Mouse (Mus musculus): ENCODE data around the gene Tulp4.
"Not testable (repeated sequence)": the region's sequence is repeated elsewhere in the genome, so short reads cannot be mapped to it uniquely, and the experiment has no call there.

Gene Tulp4

GRCm38 (mm10) chr17:6192275-6192674 is 86.0 kb downstream of the Tulp4 start:
- DNase-seq (ENCODE audit: low spot score): no peak

DNA sequence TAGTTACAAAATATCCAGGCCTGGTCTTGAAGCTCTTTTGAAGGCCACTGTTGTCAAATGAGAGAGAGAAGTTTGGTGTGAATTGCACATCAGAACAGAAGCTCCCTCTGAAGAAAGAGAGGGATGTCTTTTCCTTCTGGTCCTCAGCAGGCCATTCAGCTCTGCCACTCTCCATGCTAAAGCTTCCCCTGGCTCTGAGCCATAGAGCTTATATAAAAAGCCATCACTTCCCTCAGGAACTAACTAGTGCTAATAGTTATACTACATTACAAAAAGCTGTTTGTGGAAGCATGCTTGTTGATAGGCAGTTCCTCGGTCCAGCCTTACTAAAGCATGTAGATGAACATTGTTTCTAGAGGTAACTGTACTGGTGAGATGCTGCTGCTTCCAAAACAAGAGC is 89.2 kb downstream of the Tulp4 start:
- no peak for DNase-seq (ENCODE audit: low spot score)

- DNase-seq (ENCODE audit: low spot score): no peak
Measured at GRCm38 (mm10) chr17:6197491-6197890, 91.3 kb downstream of the Tulp4 start.

DNA sequence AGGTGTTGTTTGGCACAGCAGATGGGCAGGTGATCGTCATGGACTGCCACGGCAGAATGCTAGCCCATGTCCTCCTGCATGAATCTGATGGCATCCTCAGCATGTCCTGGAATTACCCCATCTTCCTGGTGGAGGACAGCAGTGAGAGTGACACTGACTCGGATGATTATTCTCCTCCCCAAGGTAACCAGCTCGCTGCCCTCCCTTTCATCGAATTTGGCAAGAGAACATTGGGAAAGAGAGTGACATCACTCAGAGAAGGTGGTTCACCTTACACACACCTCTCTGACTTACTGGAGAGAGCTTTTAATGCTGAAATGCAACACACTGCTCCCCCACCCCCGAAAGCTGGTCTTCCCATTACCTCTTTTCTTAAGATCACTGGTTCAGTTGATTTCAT is 92.4 kb downstream of the Tulp4 start:
- no peak for DNase-seq (ENCODE audit: low spot score)

DNA sequence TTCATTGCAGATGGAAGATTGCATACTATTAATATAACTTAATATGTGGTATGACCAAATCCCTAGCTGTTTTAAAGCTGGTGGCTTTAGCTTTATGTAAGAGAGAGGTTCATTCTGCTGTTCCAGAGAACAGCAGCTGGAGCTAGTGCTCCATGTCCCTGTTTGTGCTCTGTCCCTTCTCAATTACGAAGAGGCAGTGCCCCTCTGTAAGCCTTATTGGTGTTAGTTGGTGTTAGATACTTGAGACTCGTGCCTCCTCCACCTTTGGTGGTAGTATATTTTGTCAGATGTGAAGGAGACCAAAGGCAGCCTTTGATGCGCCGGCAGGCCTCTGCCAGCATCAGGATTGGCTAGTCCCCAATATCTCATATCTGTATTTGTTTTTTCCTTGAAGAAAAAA is 92.9 kb downstream of the Tulp4 start:
- no peak for DNase-seq (ENCODE audit: low spot score)

DNA sequence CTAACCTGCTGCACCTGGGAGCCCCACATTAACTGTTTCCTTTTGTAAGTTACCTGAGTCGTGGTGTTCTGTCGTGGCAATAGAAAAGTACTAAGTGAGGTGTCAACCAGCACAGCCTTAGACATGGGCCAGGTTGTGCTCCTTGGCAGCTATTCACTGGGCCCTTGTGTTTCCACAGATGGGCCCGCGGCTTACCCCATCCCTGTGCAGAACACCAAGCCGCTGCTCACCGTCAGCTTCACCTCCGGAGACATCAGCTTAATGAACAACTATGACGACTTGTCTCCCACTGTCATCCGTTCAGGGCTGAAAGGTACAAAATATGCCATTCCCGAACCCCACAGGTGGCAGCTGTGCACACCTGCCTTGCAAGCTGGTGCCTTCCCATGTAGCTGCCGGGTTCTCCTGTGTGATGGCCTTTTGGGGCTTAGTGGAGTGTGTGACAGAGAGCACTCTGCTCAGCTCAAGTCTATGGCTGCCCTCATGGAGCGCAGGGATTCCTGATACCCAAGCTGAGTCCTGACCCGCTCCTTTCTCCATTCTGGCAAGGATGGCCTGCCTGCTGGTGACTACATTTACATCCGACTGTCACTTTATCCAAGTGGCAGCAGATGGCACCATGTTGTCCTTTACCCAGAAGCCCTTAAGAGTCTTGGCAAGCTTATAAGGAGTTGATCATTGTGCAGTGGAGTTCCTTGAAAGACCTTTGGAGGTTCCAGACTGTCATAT is 95.4 kb downstream of the Tulp4 start:
- no peak for DNase-seq (ENCODE audit: low spot score)

DNA sequence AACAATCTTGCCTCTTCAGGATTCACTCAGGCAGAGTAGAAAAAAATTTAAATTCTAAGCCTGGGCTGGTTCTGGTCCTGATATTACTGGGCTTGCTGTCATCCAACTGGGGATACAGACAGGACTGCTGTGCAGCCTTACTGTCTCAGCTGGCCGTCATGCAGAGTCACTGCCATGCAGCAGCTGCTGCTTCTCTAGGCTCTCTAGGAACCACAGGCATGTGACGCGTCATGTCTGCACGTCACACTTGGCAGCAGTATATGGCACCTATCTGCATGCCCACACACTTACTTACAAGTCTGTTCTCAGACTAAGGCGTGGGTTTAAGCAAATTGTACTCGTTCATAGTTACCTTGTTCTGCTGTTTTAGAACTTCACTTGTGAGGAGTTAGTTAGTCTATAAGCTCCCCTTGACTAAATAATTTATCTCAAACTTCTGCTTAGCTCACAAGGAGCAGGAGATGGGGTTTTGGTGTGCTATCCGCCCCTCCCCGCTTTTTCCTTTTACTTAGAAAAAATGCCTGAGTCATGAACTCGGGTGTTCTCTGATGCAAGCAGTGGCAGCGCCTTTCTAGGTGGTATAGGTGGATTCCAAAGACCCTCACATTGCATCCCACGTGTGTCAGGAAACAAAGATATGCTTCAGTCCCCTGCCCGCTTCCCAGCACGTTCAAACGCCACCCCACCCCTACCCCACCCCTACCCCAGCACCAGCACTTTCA is 96.3 kb downstream of the Tulp4 start:
- DNase-seq (ENCODE audit: low spot score): no peak

GRCm38 (mm10) chr17:6203126-6203525 is 96.9 kb downstream of the Tulp4 start:
- no peak for DNase-seq (ENCODE audit: low spot score)

- no peak for DNase-seq (ENCODE audit: low spot score)
Measured at GRCm38 (mm10) chr17:6203795-6204194, 97.6 kb downstream of the Tulp4 start.

GRCm38 (mm10) chr17:6211721-6212120 is 105.5 kb downstream of the Tulp4 start:
- DNase-seq (ENCODE audit: low spot score): no peak

- no peak for DNase-seq (ENCODE audit: low spot score)
Measured at GRCm38 (mm10) chr17:6215640-6216039, 109.4 kb downstream of the Tulp4 start.

GRCm38 (mm10) chr17:6216514-6216913 is 110.3 kb downstream of the Tulp4 start:
- DNase-seq (ENCODE audit: low spot score): no peak

DNA sequence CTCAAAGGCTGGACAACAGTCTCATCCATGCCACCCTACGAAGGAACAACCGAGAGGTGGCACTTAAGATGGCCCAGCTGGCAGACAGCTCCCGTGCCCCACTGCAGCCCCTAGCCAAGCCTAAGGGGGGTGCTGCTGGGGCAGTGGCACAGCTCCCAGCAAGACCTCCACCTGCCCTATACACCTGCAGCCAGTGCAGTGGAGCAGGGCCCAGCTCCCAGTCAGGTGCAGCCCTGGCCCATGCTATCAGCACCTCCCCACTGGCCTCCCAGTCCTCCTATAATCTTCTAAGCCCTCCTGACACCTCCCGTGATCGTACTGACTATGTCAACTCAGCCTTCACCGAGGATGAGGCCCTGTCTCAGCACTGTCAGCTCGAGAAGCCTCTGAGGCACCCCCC is 126.4 kb downstream of the Tulp4 start:
- not testable (repeated sequence) for DNase-seq (ENCODE audit: low spot score)

DNA sequence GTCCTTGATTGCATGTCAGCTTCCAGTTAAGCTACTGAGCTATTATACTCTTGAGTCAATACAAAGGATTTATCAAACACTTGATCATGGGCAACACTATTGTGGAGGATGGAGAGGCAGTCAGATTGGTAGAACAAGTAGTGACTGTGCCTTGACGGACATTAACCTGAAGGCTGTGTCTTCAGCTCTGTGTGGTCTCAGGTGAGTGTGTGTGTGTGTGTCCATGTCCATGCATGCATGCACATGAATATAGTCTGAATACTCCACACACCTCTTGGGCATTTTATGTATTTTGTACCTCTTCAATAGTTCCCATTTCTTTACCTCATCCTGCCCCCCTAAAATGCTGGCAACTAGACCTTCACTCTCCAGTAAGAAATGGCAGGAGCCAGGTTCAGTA is 145.1 kb downstream of the Tulp4 start:
- not testable (repeated sequence) for DNase-seq (ENCODE audit: low spot score)

DNA sequence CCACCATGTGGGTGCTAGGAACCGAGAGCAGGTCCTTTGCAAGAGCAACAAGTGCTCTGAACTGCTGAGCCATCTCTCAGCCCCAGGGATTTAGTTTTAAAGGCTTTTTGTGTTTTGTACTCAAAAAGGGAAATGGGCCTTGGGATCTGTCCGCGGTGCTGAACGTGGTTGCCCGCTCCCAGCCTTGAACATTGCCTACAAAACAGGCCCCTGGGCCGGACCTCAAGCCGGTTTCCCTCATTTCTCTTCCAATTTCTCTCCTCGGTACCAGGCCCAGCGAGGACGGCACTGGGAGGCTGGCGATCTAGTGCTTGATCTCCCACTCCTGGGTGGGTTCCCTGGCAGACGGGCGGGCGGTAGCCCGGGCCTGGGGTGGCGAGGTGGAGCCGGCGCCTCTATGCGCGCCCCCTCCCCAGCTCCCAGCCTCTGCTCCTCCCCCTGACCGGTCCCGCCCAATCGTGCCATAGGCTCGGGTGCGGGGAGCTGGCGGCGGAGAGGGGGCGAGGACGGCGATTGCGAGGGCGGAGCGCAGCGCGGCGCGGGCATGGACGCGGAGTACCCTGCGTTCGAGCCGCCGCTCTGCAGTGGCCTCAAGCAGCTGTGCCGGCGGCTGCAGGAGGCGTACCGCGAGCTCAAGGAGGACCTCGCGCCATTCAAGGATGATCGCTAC is 150.3 kb downstream of the Tulp4 start, which contains the start of gene Tmem181a:
Gene Tmem181a, plus strand, starts transcription at position 461 of the 670 bp plus-strand sequence.
- DNase-seq (ENCODE audit: low spot score): not testable (repeated sequence)

GRCm38 (mm10) chr17:6257070-6257456 is 150.8 kb downstream of the Tulp4 start:
- not testable (repeated sequence) for DNase-seq (ENCODE audit: low spot score)

- DNase-seq (ENCODE audit: low spot score): not testable (repeated sequence)
Measured at GRCm38 (mm10) chr17:6269876-6270831, 163.9 kb downstream of the Tulp4 start.

GRCm38 (mm10) chr17:6270840-6271239 is 164.6 kb downstream of the Tulp4 start:
- DNase-seq (ENCODE audit: low spot score): not testable (repeated sequence)

- not testable (repeated sequence) for DNase-seq (ENCODE audit: low spot score)
Measured at GRCm38 (mm10) chr17:6271970-6272369, 165.7 kb downstream of the Tulp4 start.

GRCm38 (mm10) chr17:6274693-6275092 is 168.5 kb downstream of the Tulp4 start:
- DNase-seq (ENCODE audit: low spot score): not testable (repeated sequence)

DNA sequence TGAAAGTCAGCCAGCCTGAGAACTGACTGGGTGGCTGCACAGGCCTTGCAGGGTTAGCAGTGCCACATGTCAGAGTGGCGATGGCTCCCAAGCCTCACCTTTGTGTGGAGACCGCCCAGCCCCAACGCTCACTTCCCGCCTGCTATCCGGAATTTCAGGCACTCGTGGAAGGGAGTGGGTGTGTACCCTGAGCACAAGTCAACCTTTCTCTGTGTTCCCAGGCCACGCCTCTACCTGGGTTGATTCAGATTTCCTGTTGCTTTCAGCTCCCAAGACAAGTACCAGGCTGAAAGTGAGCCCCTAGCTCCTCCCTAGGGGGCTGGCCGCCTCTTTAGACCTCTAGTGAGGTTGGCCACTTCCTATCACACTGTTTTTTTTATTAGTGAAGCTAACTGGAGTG is 173.0 kb downstream of the Tulp4 start:
- not testable (repeated sequence) for DNase-seq (ENCODE audit: low spot score)

GRCm38 (mm10) chr17:6279772-6280171 is 173.5 kb downstream of the Tulp4 start:
- not testable (repeated sequence) for DNase-seq (ENCODE audit: low spot score)
